Mouse (Mus musculus) testis, postnatal 10 days (tissue): ENCODE results near the gene Anapc15.
"Not testable (repeated sequence)": the region's sequence is repeated elsewhere in the genome, so short reads cannot be mapped to it uniquely, and the experiment has no call there.

ENCODE experiments used
- DNase-seq: peaks from one replicate; pipeline ENCODE4 v3.0.0; 2021; ENCODE audit warnings: low spot score

The Anapc15 gene

DNA sequence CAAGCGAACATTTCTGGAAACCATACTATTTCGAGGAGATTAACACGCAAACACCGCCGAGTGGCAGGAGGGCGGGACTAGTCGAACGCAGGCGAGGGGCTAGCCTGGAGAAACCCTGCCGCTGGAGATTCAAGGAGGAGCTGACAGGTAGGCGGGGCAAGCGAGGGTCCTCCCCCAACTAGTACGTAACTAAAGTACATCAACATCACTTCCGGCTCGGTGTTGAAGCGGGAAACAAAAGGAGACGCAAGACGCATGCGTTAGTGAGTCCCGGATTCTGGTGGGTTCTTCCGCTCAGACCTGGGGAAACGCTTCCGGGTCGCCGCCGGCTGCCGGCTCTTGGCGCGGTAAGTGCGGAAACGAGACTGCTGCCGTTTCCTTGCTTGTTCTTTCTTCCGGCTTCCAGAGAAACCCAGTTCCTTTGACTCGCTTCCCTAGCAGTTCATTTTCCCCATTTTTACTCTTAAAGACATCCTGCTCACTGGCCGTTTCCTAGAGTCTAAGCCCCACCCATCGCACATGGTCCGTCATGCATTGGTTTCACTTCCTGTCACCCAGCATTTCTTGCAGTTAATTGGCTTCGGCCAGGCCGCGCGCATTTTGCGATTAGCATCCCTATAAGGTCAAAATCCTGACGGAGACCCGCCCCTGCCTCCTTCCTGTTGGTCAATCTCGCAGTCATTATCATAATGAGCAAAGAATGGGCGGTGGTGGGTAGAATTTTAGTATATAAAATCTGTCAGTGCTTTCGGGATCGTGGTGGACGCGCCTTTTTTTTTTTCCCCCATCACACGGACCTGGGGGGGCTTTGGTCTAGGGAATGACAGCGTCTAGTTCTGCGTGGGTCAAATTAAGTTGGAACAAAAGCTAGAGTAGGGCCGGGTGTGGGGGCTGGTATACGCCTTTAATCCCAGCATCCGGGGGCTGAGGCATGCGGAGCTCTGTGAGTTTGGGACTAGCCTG is 32.9 kb downstream of the Anapc15 start:
- DNase-seq = peak; percentile 96

DNA sequence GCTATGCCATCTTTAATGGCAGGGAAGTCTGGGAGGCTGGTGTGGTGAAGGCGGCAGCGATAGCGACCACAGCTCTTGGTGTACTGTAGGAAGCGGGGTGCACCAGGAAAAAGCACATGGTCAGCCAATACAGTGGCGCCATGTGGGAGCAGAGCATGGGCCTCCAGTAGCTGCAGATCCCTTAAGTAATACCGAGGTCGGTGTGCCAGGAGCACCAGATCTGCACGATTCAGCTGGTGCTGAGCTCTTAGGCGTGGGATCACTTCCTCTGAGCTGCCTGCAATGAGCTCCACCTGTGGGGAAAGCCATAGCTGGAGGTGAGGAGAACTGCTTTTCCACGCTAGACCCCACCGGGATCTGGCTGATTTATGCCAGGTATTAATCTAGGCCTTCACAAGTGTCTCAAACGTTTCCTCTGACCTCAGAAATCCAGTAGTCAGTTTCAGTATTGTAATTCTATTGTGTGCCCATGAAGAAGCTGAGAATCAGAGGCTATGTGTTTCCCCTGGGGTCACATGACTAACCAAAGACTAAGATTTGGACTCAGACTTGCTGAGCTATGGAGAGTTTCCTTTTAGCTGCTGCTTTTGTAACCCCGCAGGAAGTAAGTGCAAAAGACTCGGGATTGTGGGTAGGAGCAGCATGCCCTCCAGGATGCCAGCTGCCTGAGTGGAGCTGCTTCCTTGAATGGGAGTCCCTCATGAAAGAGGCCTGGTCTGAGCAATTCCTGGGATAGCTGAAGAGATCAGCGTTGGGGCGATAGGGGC is 37.0 kb downstream of the Anapc15 start:
- DNase-seq = no peak

DNA sequence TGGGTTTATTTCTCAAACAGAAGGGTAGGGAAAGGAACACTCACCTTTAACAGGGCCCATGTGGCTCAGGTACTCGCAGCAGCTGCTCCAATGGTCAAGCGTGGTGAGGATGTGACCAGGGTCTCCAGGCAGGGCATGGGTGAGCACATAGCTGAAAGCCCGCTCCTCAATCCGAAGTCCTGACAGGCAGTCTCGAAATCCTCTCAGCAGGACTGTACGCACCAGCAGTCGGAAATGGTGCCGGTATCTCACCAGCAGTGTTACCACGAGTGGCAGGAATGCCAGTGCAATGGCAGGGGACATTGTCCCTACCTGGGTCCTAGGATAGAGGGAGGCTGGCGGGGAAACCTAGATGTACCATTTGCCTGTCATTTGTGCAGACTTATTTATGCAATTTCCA is 38.5 kb downstream of the Anapc15 start:
- DNase-seq = no peak

DNA sequence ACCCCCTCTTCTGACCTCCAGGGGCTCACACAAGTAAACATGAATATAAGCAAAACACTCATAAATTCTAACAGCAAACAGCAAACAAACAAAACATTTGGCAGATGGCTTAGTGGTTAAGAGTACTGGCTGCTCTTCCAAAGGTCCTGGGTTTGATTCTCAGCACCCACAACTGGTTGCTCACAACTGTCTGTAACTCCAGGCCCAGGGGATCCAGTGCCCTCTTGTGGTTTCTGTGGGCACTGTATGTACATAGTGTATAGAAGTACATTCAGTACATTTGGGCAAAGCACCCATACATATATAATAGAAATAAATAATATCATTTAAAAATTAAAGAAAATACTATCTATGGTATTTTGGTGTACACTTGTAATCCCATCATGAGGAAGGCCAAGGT is 39.3 kb downstream of the Anapc15 start:
- DNase-seq = no peak

DNA sequence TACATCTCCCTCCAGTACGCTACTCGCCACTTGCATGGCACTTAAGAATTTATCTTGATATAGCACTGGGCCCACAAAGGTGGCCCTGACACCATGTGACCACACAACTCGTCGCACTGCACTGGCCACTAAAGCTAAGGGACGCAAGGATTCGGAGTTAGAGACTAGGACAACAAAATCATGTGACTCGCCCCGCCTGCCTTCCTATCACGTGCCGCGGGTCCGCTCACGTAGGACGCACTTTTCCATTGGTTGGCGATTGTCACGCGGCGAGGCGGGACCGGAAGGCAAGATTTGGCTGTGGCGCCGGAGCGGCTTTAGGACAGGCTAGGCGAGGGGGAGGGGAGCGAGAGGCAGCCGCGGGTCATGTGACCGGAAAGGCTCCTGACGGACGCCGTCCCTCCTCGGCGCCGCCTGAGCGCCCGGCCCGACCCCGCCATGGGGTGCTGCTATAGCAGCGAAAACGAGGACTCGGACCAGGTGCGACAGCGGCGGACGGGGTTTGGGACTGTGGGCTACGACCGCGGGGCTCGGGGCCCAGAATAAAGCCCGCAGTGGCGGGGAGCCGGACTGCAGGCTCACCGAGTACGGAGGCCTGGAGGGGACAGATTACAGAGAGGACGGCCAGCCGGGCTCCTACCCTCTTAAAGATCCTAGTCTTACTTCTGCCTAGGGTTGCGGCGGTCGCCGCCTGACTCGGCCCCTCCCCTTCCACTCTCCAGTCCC is 42.2 kb downstream of the Anapc15 start, which contains the start of gene Lamtor1:
Gene Lamtor1 (plus strand): TSS at position 344 of the 726 bp plus-strand sequence.
- DNase-seq = peak; percentile 99

DNA sequence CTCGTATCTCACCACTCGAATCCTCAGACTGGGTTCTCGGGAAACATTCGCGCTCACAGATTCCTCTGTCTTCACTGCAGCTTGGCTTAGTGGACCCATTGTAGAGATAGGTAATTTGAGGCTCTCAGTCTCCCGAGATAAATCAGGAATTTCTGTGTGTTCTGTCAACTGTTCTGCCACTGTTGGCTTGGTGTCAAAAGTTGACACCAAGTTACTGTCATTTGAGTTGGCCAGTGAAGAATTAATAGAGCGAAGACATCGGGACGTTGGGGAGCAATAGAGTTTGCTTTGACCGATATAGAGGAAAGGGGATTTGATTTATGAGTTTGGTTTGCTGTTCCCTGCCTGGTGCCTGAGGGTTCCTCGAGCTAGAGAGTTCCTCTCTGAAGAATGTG is 42.8 kb downstream of the Anapc15 start, which contains the start of gene Tomt:
Gene Tomt (minus strand): TSS at position 73 of the 395 bp plus-strand sequence.
- no peak for DNase-seq

DNA sequence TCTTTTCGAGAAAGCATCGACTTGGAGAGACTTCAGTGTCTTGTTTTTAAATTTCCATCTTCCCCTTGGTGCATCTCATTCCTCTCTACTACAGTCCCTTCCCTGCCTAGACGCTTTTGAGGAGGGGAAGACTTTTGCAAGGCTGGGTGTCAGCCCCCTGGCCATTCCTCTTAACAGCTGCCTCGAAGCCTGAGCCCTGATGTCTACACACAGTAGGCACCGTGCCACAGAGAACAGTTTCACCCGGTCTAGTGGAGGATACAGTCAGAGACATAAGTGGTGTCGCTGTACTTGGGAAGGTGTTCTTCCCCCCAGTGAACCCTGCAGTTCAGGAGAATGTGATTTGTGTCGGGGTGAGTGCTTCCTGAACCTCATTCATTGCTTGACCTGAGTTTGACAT is 43.2 kb downstream of the Anapc15 start:
- no peak for DNase-seq

DNA sequence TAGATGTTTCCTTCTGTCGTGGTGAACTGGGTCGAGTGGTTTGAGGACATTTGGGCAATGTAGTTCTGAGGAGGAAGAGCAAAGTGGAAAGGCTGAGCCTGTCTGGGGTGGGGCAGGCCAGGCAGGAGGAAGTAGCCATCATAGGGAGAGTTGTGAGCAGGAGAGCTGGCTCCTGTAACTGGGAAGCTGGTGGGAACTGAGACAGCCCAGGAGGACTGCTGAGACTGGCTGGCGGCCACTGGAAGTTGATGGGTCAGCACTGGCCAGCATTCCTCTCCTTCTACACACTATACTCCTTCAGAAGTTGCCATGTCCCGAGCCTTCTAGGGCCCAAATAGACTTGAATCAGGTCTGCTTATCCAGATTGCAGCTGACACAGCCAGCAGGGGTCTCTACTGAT is 44.9 kb downstream of the Anapc15 start:
- DNase-seq = no peak

DNA sequence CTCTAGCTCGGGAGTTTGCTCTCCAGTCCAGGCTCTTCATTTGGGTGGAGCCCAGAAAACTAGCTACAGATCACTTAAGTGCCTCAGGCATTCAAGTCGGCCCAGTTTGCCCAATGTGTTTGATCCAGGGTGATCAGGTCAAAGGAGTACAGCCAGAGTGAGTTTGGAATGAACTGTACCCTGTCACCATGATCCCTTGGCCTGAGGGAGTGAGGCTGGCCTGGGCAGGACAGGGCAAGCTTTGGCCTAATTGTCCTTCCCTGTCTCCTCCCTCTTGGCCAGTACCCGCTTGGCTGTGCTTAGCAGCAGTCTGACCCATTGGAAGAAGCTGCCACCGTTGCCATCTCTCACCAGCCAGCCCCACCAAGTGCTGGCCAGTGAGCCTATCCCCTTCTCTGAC is 46.6 kb downstream of the Anapc15 start:
- no peak for DNase-seq

DNA sequence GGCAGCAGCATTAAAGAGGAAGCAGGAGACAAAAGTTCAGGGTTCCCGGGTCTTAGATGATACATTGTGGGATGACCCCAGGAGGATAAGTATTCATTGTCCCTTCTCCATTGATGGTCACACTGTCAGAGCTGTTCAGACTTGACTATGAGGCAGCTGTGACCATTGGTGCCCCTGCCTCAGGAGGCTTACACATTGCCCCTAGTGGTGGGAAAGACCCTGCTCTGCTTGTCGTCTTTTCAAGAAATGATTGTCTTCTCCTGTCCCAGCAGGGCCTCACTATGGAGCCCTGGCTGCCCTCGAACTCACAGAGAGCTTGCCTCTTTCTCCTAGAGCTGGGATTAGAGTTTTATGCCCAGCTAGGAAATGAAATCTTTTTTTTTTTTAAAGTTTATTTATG is 48.5 kb downstream of the Anapc15 start:
- DNase-seq = no peak

DNA sequence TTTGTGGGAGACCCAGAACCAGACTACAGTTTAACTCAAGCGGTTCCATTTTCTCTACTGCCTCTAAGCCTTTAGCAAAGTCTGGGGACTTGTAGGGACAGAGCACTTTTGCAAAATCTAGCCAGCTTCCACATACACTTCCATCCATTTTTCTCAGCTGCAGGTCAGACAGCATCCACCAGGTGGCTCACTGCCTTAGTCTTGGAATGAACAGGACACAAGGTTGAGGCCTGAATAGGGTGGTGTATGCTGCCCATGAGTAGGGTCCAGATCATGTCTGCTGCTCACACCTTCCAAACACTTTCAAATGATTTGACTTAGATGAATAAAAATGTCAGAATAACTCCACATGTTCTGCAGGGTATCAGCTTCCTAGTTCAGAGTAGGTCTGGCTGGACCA is 54.6 kb downstream of the Anapc15 start:
- peak; percentile 81 for DNase-seq

DNA sequence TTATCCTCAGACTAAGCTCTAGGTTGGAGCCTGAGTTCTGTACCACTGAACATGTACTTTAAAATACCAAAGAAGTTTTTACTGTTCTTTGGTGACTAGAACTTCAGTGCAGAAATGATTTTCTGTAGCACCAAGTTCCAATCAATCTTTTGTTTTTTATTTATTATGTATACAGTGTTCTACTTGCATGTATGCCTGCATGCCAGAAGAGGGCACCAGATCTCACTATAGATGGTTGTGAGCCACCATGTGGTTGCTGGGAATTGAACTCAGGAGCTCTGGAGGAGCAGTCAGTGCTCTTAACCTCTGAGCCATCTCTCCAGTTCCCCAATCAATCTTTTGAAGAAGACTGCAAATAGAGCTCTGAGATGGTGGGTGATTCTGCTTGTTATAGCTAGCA is 62.4 kb downstream of the Anapc15 start:
- not testable (repeated sequence) for DNase-seq

DNA sequence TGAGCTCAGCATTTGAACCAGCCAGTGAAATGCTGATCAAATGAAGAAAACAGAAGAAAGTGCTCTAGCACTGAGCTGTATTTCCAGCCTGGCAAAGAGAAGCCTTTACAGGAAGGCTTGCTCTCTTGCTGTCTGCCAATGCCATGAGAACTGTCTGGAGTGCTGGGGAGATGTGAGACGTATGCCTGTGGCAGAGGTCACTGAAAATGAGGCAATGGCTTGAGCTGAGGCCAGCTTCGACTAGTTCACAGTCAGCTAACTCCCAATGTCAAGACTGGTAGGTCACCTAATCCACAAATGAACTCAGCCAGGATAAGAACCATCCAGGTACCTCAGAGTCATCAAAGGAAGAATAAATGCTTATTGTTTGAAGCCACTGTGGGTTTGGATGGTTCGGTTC is 64.6 kb downstream of the Anapc15 start:
- no peak for DNase-seq

DNA sequence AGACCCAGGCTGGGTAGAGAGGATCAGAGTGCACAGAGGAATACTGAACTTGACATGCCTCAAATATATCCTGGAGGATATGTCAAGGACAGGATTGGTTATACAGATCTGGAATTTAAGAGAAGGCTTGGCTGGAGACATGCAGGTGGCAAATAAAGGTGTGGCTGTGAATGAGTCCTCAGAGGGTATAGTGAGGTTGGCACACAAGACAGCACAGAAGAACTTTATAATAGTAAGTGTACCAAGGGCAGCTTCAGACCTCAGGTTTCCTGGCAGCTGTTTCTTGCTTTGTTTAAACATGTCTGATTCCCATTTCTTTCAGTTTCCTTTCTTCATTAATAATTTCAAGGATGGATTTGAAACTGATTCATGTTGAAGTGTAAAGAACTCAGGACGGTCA is 69.0 kb downstream of the Anapc15 start:
- DNase-seq = no peak

DNA sequence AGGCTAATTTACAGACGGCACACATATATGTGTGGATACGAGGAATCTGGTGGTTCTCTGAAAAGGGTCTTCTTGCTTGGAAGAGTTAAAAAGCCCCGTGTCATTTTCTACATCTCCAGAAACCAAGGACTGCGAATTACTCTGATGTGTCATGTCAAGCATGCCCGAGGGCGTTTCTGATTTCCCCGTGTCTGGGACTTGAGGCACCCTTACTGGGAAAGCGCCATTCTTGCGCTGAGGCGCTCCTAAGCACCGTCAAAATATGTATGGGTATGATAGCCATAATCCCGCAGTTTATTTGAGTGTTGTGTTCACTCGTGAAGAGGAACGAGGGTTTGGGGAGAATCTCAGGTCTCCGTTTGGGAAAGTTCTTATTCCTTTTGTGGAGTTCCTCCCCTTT is 69.8 kb downstream of the Anapc15 start:
- DNase-seq = no peak

DNA sequence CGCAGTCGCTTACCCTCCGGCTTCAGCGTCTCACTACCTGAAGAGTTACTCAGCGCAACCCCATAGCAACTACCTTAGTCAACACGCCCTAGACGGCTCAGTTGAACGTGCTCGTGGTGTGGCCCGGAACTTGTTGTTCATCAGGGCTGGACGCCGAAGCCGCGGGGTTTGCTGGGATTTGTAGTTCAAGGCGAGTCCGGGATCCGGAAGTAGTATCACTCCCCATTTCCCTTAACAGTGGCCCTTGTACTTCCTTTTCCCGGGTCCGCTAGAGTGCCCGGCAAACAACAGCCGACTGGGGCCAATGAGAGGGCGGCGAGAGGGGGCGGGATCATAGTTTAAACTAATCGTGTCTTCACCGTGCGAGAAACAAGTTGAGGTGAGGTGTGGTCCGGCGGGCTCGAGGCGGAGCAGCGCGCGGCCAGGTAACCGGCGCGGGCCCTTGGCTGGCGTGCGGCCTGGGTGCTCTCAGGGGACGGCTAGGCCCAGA is 70.3 kb downstream of the Anapc15 start, which contains the start of the genes Lrrc51 and Numa1:
Gene Lrrc51 (minus strand): TSS at position 145 of the 490 bp plus-strand sequence.
Gene Numa1 (plus strand): TSS at position 361 of the 490 bp plus-strand sequence.
- DNase-seq = peak; percentile 94

DNA sequence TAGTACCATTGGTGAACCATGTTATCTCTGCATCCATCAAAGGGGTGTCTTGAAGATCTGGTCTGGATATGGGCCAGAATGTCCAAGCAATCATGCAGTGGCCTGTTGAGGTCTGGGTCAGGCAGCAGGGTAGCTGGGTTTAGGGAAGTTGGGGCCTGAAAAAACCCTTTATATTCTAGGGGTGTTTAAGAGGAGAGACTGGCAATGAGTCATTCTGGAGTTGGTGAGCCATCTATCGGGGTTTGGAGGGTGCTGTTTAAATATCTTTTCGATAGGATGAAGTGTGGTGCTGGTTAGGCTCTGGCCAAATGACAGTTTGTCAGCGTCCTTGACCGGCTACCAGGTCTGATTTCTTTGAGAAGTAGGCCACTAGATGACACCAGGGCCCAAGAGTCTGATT is 72.4 kb downstream of the Anapc15 start:
- DNase-seq = no peak

DNA sequence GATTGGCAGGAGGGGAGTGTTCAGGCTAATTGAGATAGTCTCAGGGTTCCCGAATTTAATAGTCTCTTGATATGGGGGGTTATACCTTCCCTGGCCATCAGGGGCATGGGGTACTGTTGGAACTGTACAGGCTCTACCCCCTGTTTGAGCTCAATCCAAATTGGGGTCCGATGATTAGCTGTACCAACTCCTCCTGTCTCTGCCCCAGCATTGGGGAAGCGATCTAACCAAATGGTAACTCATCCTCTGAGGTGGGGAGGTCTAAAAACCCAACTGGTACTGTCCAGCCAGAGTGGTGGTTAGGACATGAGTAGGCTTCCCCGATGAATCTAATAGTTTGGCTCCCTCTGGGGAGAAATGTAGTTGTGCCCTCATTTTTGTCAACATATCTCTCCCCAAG is 73.5 kb downstream of the Anapc15 start:
- no peak for DNase-seq

DNA sequence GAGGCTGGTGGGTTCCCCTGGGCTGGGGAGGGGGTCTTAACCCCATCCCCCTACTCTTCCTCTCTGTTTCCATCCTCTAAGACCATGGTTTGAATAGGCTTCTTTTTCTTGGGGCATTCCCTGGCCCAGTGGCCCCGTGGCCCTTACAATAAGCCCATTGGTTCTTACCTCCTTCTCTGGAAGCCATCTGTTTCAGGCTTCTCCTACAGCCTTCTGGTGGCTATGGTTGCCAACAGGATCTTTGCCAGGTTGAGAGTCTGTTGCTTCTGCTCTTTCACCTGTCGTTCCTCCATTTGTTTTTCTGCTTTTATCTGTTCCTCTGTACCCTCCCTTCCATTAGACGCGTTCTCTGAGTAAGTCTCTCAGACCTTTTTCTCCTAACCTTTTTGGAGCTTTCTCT is 74.1 kb downstream of the Anapc15 start:
- DNase-seq = no peak

DNA sequence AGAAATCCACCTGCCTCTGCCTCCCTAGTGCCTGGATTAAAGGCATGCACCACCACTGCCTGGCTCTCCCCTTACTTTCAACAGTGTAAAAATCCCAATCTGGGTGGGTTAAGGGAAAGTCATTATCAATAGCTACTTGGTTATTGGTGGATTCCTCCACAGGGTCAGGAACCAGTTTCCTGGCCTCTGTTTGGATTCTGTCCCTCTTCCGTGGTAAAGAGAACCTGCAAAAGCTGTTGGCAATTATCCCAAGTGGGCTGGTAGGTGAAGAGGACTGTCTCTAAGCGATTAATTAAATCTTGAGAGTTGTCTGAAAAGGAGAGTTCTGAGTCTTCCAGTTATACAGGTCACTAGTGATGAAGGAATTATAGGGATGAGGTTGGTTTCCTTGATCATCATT is 74.8 kb downstream of the Anapc15 start:
- no peak for DNase-seq

DNA sequence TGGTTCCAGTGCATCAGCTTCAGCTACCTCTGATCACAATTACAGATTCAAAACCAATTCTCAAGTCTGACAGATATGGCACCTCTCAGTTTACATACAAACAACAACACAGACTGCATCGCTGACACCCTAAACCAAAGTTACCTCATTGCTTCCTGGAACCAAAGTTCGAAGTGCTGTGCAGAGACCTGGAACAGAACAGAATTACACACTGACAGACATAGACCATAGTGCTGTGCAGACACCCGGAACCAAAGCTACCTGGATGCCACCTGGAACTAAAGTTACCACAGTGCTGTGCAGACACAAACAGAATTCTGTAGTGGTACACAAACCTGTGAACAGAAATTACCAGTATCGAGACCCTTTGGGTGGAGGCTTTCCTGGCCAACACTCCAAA is 76.2 kb downstream of the Anapc15 start:
- no peak for DNase-seq

DNA sequence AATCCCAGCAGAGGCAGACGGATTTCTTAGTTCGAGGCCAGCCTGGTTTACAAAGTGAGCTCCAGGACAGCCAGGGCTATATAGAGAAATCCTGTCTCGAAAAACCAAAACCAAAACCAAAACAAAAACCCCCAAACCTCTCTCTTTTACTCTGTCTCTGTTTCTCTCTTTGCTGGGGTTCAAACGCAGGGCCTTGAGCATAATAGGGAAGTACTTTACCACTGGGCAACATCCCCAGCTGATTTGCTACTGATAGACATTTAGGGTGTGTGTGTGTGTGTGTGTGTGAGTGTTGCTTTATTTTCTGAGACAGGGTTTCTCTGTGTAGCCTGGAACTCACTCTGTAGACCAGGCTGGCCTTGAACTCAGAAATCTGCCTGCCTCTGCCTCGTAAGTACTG is 85.5 kb downstream of the Anapc15 start:
- DNase-seq = not testable (repeated sequence)
